22 mouse cellular contexts compared by ENCODE assay signal in genomic region chr4:117018327-117018726, GRCm38 (mm10).
"Had no signal": no experiment of that assay in that cellular context is flagged by ENCODE, and none has a peak within 500 bp of the region (broad histone marks: within the 10 kb centered on the region; RNA-seq: fewer than 3 reads in every experiment).

No protein-coding gene starts in this region.

- H3K27ac ChIP-seq: heart, embryonic 13.5 days; heart, embryonic 15.5 days; hindbrain, embryonic 12.5 days; intestine, embryonic 15.5 days; kidney, postnatal 0 days had no signal

- H3K27me3 ChIP-seq: heart, embryonic 13.5 days; heart, embryonic 15.5 days; hindbrain, embryonic 12.5 days; intestine, embryonic 15.5 days; kidney, embryonic 15.5 days; limb, embryonic 13.5 days; limb, embryonic 15.5 days had no signal

- H3K9me3 ChIP-seq: heart, embryonic 13.5 days; heart, embryonic 15.5 days; hindbrain, embryonic 10.5 days; hindbrain, embryonic 12.5 days; intestine, embryonic 15.5 days; kidney, embryonic 15.5 days; limb, embryonic 13.5 days; limb, embryonic 15.5 days had no signal

- H3K36me3 ChIP-seq: intestine, embryonic 15.5 days had no signal

- DNase-seq: gastrocnemius, adult 2 months; gastrocnemius, postnatal 10 days; gastrocnemius, postnatal 25 days; heart, adult 2 months; heart, postnatal 14 days; heart, postnatal 4 days; kidney, adult 18-20 months; kidney, adult 8-10 months; kidney, postnatal 14 days; kidney, postnatal 36 days; layer of hippocampus, adult 9-11 months; layer of hippocampus, postnatal 36 days; left cerebral cortex, postnatal 4 days had no signal
